ENCODE assay signal across 19 mouse cellular contexts in genomic region chr7:75699836-75700235, GRCm38 (mm10).
DNase-seq lines count a peak whose midpoint lies in the region; ATAC-seq and TF ChIP-seq lines count a peak whose summit lies in the region.
"Had no signal": no experiment of that assay in that cellular context is flagged by ENCODE, and none has a peak within 500 bp of the region (broad histone marks: within the 10 kb centered on the region; RNA-seq: fewer than 3 reads in every experiment).

No protein-coding gene starts in this region.

- peaks cover 15% of the 10 kb centered on the region for H3K36me3 ChIP-seq in heart, embryonic 11.5 days (ENCODE audit: control insufficient read depth, insufficient read depth, low read length)
- H3K36me3 ChIP-seq in spleen, adult 2 months (ENCODE audit: control insufficient read depth, insufficient read depth, low read length) = peaks cover 22% of the 10 kb centered on the region
- no peaks in the 10 kb centered on the region for H3K36me3 ChIP-seq in macrophage (ENCODE audit: inconsistent target)
- H3K36me3 ChIP-seq in splenic B cell, adult 2 months (ENCODE audit: control insufficient read depth, insufficient read depth, low read length, poor library complexity, severe bottlenecking) = peaks cover 11% of the 10 kb centered on the region
- H3K36me3 ChIP-seq: hindbrain, embryonic 15.5 days had no signal

- no peak overlapping the region for H3K4me3 ChIP-seq in heart, embryonic 11.5 days (ENCODE audit: low read depth, low read length)
- H3K4me3 ChIP-seq in spleen, adult 2 months (ENCODE audit: extremely low read depth, insufficient read depth, insufficient read length) = no peak overlapping the region
- H3K4me3 ChIP-seq in macrophage (ENCODE audit: inconsistent target) = no peak overlapping the region
- H3K4me3 ChIP-seq: heart, embryonic 10.5 days; hindbrain, embryonic 15.5 days; neural tube, embryonic 13.5 days; stomach, embryonic 15.5 days had no signal

- 85% methylated on average over 5 of the region's 5 CpGs for WGBS in heart, embryonic 11.5 days (ENCODE audit: insufficient replicate concordance)
- 14% methylated on average over 5 of the region's 5 CpGs for WGBS in spleen, adult 2 months
- 0% methylated on average over 5 of the region's 5 CpGs for WGBS in macrophage (ENCODE audit: missing documents)

- ATAC-seq in heart, embryonic 11.5 days (replicated peaks; ENCODE audit: insufficient number of reproducible peaks, low FRiP score, low TSS enrichment) = no peak
- ATAC-seq: intestine, embryonic 16.5 days had no signal

- no peak overlapping the region for H3K4me2 ChIP-seq in heart, embryonic 11.5 days
- H3K4me2 ChIP-seq: hindbrain, embryonic 15.5 days; neural tube, embryonic 13.5 days; stomach, embryonic 15.5 days had no signal

- H3K9me3 ChIP-seq in heart, embryonic 11.5 days (replicated peaks; ENCODE audit: control insufficient read depth, low read length) = no peaks in the 10 kb centered on the region
- H3K9me3 ChIP-seq: heart, embryonic 10.5 days; hindbrain, embryonic 15.5 days; neural tube, embryonic 13.5 days; stomach, embryonic 15.5 days had no signal

- H3K79me2 ChIP-seq in macrophage (ENCODE audit: inconsistent target) = peaks cover 30% of the 10 kb centered on the region

- no peak overlapping the region for H3K9ac ChIP-seq in heart, embryonic 11.5 days (ENCODE audit: low read depth, low read length)
- H3K9ac ChIP-seq: hindbrain, embryonic 15.5 days; neural tube, embryonic 13.5 days; stomach, embryonic 15.5 days had no signal

- DNase-seq in heart, adult 11 months = peak; percentile 72
- DNase-seq in spleen, adult 2 months (ENCODE audit: low read depth in 1 of 2, low spot score in 2 of 2) = no peak
- DNase-seq in spleen, postnatal 10 days (ENCODE audit: low spot score in 2 of 2) = no peak
- peak; percentile 59 for DNase-seq in splenic B cell, adult 2 months (ENCODE audit: low read depth, low spot score)
- DNase-seq in testis, postnatal 10 days (ENCODE audit: low spot score) = no peak
- no peak for DNase-seq in embryo, embryonic 9.5 days (ENCODE audit: extremely low spot score)
- DNase-seq: adrenal gland, postnatal 10 days; cerebellum, adult 8-10 months; gastrocnemius, postnatal 14 days; heart, postnatal 14 days; layer of hippocampus, postnatal 36 days; right cerebral cortex, postnatal 4 days had no signal

- H3K27me3 ChIP-seq in heart, embryonic 11.5 days (ENCODE audit: control insufficient read depth, insufficient read depth, low read length) = no peaks in the 10 kb centered on the region
- H3K27me3 ChIP-seq in spleen, adult 2 months (ENCODE audit: control insufficient read depth, insufficient read depth, low read length) = no peaks in the 10 kb centered on the region
- no peaks in the 10 kb centered on the region for H3K27me3 ChIP-seq in splenic B cell, adult 2 months (ENCODE audit: control insufficient read depth, insufficient read depth, low read length, poor library complexity, severe bottlenecking)
- H3K27me3 ChIP-seq: hindbrain, embryonic 15.5 days; neural tube, embryonic 13.5 days; stomach, embryonic 15.5 days had no signal

- TF ChIP-seq CTCF in spleen, adult 2 months (IDR thresholded peaks at IDR 0.05; ENCODE audit: extremely low read depth, insufficient read depth, insufficient read length, insufficient replicate concordance) = no peak

- H3K27ac ChIP-seq in heart, embryonic 11.5 days (ENCODE audit: low read depth, low read length) = no peak overlapping the region
- H3K27ac ChIP-seq in spleen, adult 2 months (ENCODE audit: insufficient read depth, low read length) = peak overlapping the region; percentile 67; the same call in 1 of the 2 replicates
- peak overlapping the region; percentile 83 for H3K27ac ChIP-seq in macrophage
- H3K27ac ChIP-seq: heart, embryonic 10.5 days; hindbrain, embryonic 15.5 days; neural tube, embryonic 13.5 days; stomach, embryonic 15.5 days had no signal

- TF ChIP-seq POLR2A in spleen, adult 2 months (IDR thresholded peaks at IDR 0.05; ENCODE audit: low read depth, low read length) = no peak

- no peaks in the 10 kb centered on the region for H3K4me1 ChIP-seq in heart, embryonic 11.5 days (ENCODE audit: control insufficient read depth, insufficient read depth, low read length)
- H3K4me1 ChIP-seq in spleen, adult 2 months (ENCODE audit: control insufficient read depth, insufficient read depth, insufficient read length) = peaks cover 15% of the 10 kb centered on the region
- H3K4me1 ChIP-seq: heart, embryonic 10.5 days; hindbrain, embryonic 15.5 days; neural tube, embryonic 13.5 days; stomach, embryonic 15.5 days had no signal

Comparison
In these comparisons a context has a peak if more than half of its experiments do, and no peak if none do; other contexts are left out.
1. DNase-seq: peak in heart, adult 11 months (single experiment) and splenic B cell, adult 2 months (single experiment); none in spleen, adult 2 months (0 of 2), spleen, postnatal 10 days (0 of 2), testis, postnatal 10 days (single experiment) and embryo, embryonic 9.5 days (single experiment).